Mouse (Mus musculus) frontal cortex, adult (tissue): ENCODE data around the gene Tssk6.
A peak's percentile ranks its signal among the peaks of the same experiment; 100 is the strongest.
"Not testable (repeated sequence)": the region's sequence is repeated elsewhere in the genome, so short reads cannot be mapped to it uniquely, and the experiment has no call there.

Experiments used
- ATAC-seq: cut with Nextera tagmentation; 2 replicates; pipeline ENCODE4 v1.9.2; 2017; ENCODE audit warnings: mild to moderate bottlenecking, moderate library complexity, mixed read lengths; ENCODE audit not compliant: low TSS enrichment

The Tssk6 gene

DNA sequence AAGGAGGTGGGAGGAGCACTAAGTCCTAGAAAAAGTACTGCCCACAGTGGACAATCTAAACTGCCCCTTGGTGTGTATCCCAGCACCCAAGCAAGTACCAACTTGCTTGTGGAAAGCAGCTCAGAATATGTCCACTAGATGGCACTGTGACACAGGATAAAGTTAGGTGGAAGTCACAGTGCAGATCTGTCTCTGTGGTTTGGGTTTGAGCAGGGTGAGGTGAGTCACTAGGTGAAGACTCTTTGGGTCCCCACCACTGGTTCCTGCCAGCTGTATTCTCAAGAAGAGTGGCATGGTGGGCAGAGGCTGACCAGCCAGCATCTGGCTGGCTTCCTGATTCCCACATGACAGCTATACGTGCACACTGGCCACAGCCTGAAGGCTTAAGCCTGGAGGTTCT is 17.0 kb downstream of the Tssk6 start:
- peak; percentile 63 for ATAC-seq

DNA sequence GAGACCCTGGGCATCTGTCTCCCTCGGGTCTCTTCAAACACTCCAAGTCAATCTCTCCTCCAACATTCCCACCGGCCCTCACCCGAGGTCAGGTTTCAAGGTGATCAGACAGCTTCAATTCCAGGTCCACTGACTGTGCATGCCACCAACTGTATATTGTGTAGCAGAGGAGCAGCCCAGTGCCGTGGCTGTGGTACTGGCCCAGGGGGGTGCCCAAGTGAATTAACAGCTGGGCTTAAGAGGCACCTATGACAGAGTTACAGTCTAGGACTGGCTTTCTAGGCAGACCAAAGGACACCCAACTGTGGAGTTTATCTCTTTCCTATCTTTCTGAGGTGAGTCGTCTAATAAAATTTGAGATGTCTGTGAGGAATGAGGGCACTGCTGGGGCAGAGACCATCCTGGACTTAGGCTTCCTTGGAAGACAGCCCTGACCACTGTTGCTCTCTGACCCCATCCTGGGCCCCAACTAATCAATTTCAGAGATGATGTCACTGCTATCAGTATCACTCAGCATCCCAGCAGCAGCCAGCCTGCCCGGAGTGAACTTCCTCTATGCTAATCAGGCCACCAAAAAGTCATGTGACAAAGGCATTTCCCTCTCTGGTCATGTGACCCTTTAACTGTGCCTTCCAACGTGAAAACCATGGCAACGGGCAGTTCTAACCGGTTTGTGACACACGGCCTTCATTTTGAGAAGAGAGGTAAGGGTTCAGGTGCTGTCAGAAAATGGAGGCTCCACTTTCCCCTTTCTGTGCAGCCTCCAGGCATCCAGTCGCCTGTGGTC is 18.1 kb downstream of the Tssk6 start:
- ATAC-seq: no peak

DNA sequence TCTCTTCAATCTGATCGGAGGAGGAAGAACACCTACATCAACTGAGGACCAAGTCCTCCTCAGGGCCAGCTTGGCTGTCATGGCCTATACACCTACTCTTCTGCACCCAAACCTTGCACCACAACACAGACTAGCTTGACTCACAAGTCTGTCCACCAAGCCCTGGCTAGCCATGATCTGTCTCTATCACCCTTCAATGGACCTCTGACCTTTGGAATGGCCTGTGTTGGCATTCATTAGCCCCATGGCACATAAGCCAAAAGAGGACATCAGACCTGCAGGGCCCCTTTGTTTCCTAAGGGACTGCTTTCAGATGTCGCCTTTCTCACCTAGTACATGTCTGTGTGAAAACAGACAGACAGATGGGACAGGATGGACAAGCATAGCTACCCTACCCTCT is 19.2 kb downstream of the Tssk6 start:
- no peak for ATAC-seq

DNA sequence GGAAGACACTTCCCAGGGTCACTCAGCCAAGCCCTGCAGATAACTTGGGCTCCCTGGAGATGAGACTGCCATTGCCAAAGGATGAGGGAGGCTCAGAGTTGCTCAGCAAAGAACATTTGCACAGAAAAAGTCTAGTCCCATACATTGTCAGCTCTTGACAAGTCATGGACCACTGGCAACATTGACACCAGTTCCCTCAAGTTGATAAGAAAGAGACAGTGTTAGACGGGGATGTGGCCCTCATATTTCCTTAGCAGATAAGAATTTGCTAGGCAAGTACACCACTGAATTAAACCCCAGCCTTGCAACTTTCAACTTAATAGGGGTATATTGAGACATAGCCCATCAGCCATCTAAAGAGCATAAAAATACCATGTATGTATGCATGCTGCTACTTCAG is 22.0 kb downstream of the Tssk6 start:
- ATAC-seq: no peak

DNA sequence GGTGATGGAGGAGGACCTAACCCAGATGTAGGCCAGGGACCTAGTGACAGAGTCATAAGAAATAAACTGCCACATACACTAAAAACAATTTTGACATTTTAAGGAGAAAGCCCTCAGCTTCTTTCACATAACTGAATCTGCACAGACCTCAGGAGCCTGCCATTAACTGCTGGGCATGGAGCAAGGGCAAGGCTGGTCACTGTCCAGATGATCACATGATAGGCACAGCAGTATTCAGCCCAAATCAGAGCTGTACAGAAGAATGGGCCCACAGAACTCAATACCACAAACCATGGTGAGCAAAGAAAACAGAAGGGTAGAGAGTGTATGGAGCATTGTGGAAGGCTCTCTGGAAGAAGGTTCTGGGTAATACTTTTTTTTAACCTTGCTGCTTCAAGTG is 24.9 kb downstream of the Tssk6 start:
- ATAC-seq: no peak

DNA sequence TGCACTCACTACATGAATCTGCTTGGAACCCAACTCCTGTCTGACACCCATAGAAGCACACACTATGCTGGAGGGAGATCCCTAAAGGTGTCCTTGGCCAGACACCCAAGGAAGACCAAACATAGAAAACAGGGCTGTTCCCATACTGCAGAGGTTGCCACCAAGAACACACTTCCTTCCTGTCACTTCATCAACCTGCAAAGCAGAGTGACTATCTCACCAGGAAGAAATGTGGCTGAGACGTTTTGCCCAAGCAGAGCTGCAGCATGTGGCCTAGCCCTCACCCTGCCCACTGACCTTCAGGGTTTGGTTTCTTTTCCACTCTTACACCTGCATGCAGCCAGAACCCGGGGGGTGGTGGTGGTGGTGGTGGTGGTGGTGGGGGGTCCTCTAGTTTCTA is 31.8 kb downstream of the Tssk6 start:
- no peak for ATAC-seq

DNA sequence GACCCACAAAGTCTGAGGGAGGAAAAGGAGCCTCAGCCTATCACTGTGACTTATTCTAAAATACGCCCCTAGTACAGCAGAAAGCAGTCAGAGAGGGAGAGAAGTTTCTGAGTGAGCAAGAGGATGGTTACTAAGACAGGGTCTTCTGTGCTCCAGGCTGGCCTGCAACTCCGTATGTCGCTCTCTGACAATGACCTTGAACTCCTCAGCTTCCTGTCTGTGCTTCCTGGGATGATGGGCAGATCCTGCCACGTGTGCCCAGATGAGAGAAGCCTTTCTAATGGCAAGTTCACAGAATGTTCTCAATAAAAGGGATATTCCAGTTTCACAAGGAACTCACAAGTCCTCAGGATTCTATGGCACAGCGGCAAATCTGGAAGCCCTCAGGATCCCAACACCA is 32.6 kb downstream of the Tssk6 start:
- ATAC-seq: no peak

DNA sequence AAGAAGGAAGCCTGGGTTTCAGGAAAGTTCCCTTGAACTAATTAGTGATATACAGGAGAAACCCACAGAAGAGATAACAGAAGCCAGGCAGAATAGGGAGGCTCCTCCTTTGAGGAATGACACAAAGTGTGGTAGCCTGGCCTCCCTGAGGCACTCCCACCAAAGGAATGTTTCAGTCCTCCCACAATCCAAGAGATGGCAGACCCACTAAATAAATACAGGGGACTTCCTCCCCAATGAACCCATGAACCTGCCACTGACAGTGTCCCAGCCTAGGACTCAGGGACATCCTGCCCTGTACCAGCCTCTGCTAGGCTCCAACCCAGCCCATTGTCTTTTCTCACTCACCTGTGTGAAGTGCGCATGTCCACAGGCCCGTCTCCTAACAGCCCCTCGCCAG is 33.4 kb downstream of the Tssk6 start:
- no peak for ATAC-seq

DNA sequence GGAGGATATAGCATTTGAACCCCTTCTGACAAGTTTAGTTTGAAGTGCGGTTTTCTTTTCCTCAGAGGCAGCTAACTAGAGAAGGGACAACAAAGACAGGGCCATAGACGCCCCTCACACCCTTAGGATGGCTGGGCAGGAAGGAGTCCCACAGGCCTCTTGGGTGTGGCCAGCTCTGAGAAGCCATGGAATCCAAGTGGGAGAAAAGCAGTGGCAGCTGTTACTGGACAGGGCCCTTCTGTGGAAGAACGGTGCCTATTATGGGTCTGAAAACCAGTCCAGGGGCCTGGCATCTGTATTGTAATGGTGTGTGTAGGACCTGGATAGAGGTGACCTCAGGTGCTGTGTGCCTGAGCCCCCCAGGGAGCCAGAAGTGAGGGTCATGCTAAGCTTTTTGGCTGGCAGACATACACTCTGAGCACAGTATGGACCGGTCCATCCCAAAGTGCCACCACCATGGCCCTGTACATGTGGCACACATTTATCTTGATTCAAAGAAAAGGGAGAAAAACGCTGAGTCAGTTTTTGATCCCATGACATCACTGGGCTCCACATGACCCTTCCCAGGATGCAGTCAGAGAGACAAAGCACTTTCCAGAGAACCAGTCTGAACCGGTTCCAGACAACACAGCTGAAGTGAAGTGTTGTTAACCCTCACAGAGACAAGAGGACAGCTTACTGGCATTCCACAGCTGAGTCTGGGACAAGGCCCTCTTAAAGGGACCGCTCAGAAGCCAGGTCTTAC is 34.2 kb downstream of the Tssk6 start:
- peak; percentile 67; the same call in 1 of the 2 replicates for ATAC-seq

DNA sequence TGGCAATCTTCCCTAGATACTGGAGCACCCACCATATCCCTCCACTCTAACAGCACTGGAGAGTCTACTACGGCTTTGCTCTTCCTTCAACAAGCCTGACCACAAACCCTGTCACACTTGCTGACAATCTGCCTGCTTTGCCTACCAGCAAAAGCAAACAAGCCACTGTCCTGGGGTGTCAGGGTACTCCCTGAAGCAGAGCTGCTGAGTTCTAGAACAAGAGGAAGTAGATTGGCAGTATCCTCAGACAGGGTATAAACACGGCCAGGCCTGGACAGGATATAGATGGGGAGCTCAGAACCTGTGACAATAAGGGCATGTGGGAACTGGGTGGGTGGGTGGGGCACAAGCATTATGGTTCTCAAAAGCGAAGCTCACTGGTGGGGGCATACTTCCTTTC is 35.5 kb downstream of the Tssk6 start:
- no peak for ATAC-seq

DNA sequence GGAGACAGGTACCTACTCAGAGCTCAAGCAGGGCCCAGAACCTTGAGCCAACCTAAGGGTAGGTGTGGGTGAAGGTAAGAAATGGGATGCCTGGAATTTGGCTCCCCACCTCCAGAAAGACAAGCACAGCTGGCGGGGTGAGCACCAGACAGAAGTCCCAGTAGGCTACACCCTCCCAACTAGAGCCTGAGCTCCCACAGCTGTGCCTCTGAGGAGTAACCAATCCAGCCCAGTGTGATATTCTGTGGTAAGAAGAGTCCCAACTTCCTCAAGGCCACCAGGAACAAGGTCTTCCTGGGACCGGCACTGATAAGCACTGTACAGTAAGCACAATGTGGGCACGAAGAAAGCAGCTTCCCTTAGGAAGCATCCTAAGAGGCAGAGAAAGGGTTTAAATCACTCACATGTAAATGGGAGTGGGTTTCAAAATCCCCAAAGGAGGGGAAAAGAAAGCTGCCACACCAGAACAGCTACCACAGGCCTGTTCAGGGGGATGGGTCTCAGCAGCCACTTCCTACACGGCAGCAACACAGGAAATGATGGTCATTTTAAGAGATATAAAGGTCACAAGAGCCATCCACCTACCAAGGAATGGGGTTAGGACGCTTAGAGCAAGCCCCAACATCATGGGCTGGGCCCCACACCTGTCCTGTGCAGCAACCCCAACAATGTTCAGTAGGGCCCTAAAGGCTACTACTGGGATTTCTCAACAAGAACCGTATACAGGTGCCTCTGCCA is 36.4 kb downstream of the Tssk6 start:
- no peak for ATAC-seq

DNA sequence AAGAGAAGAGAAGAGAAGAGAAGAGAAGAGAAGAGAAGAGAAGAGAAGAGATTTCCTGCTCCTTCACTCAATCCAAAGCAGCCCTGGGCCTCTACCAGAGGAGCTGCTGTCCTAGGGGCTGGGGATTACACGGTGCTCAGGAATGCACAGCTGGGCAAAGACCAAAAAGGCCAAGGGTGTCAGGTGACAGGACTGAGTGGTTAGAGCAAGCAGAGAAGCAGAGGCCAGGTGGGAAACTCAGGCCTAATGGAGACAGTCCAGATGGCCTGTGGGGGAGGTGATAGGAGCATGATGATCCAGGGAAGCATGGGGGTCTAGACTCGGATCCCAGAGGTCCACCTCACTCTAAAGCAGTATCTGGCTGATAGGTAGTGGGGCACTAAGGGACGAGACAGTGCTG is 37.6 kb downstream of the Tssk6 start:
- no peak for ATAC-seq

DNA sequence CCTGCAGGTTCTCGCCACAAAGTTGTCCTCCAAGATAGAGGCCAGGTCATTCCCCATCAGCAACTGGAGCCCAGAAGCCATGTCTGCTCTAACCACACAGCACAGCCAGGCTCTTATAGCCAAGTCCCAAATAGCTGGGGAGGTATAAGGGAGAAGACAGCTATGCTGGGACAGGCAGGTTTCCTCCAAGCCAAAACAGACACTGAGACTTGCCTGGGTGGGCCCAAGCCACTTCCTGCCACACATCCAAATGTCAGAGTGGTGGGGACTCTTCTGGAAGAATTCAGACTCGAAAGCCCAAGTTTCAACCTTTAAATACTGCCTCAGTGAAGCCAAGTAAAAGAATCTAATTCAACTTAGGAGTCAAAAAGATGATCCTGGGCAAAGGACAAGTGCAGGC is 38.4 kb downstream of the Tssk6 start:
- no peak for ATAC-seq

DNA sequence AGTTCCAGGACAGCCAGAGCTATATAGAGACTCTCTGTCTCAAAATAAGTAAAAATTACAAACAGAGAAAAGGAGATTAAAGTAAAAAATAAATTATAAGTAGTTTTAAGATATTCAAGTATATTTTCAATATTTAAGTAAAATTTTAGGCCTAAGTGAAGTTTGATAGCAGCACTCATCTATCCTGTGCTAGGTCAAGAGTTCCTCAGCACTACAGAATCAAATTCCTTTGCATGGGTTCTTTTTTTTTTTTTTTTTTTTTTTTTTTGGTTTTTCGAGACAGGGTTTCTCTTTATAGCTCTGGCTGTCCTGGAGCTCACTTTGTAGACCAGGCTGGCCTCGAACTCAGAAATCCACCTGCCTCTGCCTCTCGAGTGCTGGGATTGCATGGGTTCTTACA is 40.5 kb downstream of the Tssk6 start:
- ATAC-seq: not testable (repeated sequence)

DNA sequence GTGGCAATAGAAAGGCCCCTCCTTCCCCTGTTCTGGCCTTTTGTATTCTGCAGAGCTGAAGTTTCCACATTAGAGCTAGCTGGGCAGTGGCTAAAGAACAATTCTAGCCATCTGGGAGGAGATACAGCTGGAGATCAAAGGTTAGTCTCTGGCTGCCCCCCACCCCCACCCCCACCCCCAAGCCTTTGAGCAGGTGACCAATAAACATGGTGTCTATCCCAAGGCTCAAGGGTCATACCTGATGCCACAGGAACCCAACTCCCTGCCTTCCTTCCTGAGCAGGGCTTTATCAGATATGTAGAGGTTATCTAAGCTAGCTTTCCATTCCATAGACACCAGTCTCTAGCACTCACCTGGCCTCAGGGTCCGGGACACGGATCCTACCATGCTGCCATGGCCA is 48.3 kb downstream of the Tssk6 start:
- no peak for ATAC-seq
